Mouse (Mus musculus): ENCODE measurements around the gene Nudt1. TPM values are rescaled to one million over a fixed set of nuclear protein-coding genes. Genes with fewer than 3 reads are reported as not detected.
A peak's percentile ranks its signal among the peaks of the same experiment; 100 is the strongest.

The Nudt1 gene
- polyA plus RNA-seq (2016; fragmentation: Nextera tagmentation; extraction: Ambion mirVana): 48.1 and 50.6 TPM in 2 replicates

DNA sequence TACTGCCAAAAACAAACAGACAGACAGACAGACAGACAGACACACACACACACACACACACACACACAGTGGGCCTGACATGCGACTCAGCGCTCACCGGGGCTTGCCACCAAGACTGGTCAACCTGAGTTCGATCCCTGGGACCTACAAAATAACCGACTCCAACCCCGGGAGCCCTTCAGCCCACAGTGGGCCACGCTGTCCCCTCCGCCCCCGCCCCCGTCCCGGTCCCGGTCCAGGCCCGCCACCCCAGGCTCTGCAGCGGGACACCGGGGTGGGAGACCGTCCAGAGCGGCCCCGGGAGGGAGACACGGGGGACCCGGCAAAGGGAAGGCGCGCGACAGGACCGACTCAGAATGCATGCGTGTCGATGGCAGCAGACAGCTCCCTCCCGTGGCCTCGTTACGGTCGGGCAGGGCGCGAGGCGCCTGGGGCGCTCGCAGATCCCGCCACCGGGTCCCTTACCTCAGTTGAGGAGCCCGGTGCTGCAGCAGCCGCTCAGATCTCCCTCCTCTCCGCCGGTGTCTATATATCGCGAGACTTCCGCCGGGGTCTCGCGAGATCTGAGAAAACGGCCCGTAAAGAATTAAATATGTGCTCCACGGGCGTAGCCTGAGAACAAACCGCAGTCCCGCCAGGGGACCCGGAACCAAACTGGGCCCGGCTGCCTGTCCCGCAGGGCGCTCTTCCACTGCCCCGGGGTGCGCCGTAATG lies at the start of gene Nudt1, which contains the start of gene Mad1l1:
Nudt1 (plus strand) TSS at position 615 of the 714 bp plus-strand sequence.
Mad1l1 (minus strand) TSS at position 511 of the 714 bp plus-strand sequence.
- no peaks in the 10 kb centered on the region for H3K9me3 ChIP-seq
- no peaks in the 10 kb centered on the region for H3K36me3 ChIP-seq
- peak within 1 kb of the TSS; percentile 76 for H3K4me2 ChIP-seq (replicated peaks)
- peak within 1 kb of the TSS; percentile 69 for H3K27ac ChIP-seq
- peak; percentile 80 for ATAC-seq (ENCODE audit: insufficient number of reproducible peaks, insufficient read depth, low FRiP score, low TSS enrichment)
- H3K27me3 ChIP-seq: no peaks in the 10 kb centered on the region
- H3K4me3 ChIP-seq: peak within 1 kb of the TSS; percentile 91
- peaks cover 11% of the 10 kb centered on the region for H3K4me1 ChIP-seq
- WGBS: under 1% methylated on average over 60 of the region's 60 CpGs
- H3K9ac ChIP-seq: peak within 1 kb of the TSS; percentile 96

DNA sequence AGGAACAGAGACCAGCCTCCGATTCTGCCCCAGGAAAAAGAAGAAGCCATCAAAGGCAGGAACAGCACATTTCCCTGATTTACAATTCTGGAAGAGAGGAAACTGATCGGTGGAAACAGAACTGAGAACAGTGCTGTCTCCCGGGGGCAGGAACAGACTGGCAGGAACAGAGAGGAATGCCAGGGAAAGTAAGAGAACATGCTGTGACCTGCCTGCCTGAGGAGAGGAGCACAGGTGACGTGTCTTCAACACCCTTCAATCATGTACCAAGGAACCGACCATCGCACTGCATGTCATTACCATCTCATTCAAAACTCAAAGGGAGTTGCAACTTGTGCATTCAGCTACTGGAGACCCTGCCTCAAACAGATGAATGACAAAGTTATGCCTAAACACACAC lies 44.7 kb upstream of the Nudt1 start:
- no peaks in the 10 kb centered on the region for H3K4me1 ChIP-seq
- H3K9ac ChIP-seq: no peak overlapping the region
- no peaks in the 10 kb centered on the region for H3K27me3 ChIP-seq
- no peaks in the 10 kb centered on the region for H3K9me3 ChIP-seq
- H3K4me3 ChIP-seq: no peak overlapping the region
- WGBS: 84% methylated on average over 6 of the region's 6 CpGs
- ATAC-seq (ENCODE audit: insufficient number of reproducible peaks, insufficient read depth, low FRiP score, low TSS enrichment): no peak
- no peak overlapping the region for H3K4me2 ChIP-seq (replicated peaks)
- H3K36me3 ChIP-seq: 0 out of 2 replicates have a peak, but pooled peaks cover 15% of the 10 kb centered on the region
- no peak overlapping the region for H3K27ac ChIP-seq

- no peak overlapping the region for H3K27ac ChIP-seq
- no peaks in the 10 kb centered on the region for H3K27me3 ChIP-seq
- H3K36me3 ChIP-seq: peaks cover 23% of the 10 kb centered on the region; the same call in 1 of the 2 replicates
- WGBS: 78% methylated on average over 9 of the region's 9 CpGs
- no peak overlapping the region for H3K4me3 ChIP-seq
- no peak overlapping the region for H3K9ac ChIP-seq
- ATAC-seq (ENCODE audit: insufficient number of reproducible peaks, insufficient read depth, low FRiP score, low TSS enrichment): no peak
- H3K4me1 ChIP-seq: no peaks in the 10 kb centered on the region
- H3K9me3 ChIP-seq: no peaks in the 10 kb centered on the region
- no peak overlapping the region for H3K4me2 ChIP-seq (replicated peaks)
Measured at GRCm38 (mm10) chr5:140280205-140280604, 41.3 kb upstream of the Nudt1 start.

- 71% methylated on average over 8 of the region's 8 CpGs for WGBS
- H3K4me1 ChIP-seq: no peaks in the 10 kb centered on the region
- no peak overlapping the region for H3K4me2 ChIP-seq (replicated peaks)
- H3K36me3 ChIP-seq: peaks cover 30% of the 10 kb centered on the region; the same call in 1 of the 2 replicates
- H3K27me3 ChIP-seq: no peaks in the 10 kb centered on the region
- no peak for ATAC-seq (ENCODE audit: insufficient number of reproducible peaks, insufficient read depth, low FRiP score, low TSS enrichment)
- no peak overlapping the region for H3K9ac ChIP-seq
- no peaks in the 10 kb centered on the region for H3K9me3 ChIP-seq
- H3K4me3 ChIP-seq: no peak overlapping the region
- no peak overlapping the region for H3K27ac ChIP-seq
Measured at GRCm38 (mm10) chr5:140282376-140282775, 39.1 kb upstream of the Nudt1 start.

DNA sequence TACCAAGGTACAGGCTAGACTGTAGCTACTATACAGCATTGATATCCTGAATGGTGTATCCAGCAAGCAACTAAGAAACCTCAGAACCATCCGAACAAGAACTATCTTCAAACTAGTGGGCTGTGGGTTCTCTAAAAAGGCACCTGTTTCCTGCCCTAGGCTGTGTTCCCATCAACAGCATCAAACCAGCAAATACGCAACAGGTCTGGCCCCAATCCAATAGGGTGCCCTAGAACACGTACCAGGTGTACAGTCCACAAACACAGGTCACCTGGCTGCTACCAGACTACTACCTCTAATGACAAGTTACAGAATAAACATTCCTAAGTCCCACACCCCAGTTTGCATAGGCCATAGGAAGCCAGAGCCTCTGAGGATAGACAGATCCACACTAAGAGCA lies 38.6 kb upstream of the Nudt1 start:
- no peaks in the 10 kb centered on the region for H3K9me3 ChIP-seq
- H3K4me1 ChIP-seq: no peaks in the 10 kb centered on the region
- no peaks in the 10 kb centered on the region for H3K27me3 ChIP-seq
- ATAC-seq (ENCODE audit: insufficient number of reproducible peaks, insufficient read depth, low FRiP score, low TSS enrichment): no peak
- 91% methylated on average over 3 of the region's 3 CpGs for WGBS
- peaks cover 30% of the 10 kb centered on the region; the same call in 1 of the 2 replicates for H3K36me3 ChIP-seq
- H3K9ac ChIP-seq: no peak overlapping the region
- no peak overlapping the region for H3K4me2 ChIP-seq (replicated peaks)
- no peak overlapping the region for H3K4me3 ChIP-seq
- no peak overlapping the region for H3K27ac ChIP-seq

GRCm38 (mm10) chr5:140284011-140284410 lies 37.4 kb upstream of the Nudt1 start:
- H3K27me3 ChIP-seq: no peaks in the 10 kb centered on the region
- no peaks in the 10 kb centered on the region for H3K9me3 ChIP-seq
- WGBS: 96% methylated on average over 2 of the region's 2 CpGs
- H3K4me3 ChIP-seq: no peak overlapping the region
- no peak overlapping the region for H3K4me2 ChIP-seq (replicated peaks)
- no peak overlapping the region for H3K9ac ChIP-seq
- no peaks in the 10 kb centered on the region for H3K4me1 ChIP-seq
- peaks cover 34% of the 10 kb centered on the region for H3K36me3 ChIP-seq
- ATAC-seq (ENCODE audit: insufficient number of reproducible peaks, insufficient read depth, low FRiP score, low TSS enrichment): no peak
- no peak overlapping the region for H3K27ac ChIP-seq

- no peak overlapping the region for H3K9ac ChIP-seq
- no peaks in the 10 kb centered on the region for H3K27me3 ChIP-seq
- no peak overlapping the region for H3K4me3 ChIP-seq
- H3K36me3 ChIP-seq: peaks cover 34% of the 10 kb centered on the region
- H3K4me2 ChIP-seq (replicated peaks): no peak overlapping the region
- no peaks in the 10 kb centered on the region for H3K9me3 ChIP-seq
- H3K4me1 ChIP-seq: no peaks in the 10 kb centered on the region
- no peak for ATAC-seq (ENCODE audit: insufficient number of reproducible peaks, insufficient read depth, low FRiP score, low TSS enrichment)
- no peak overlapping the region for H3K27ac ChIP-seq
- WGBS: 79% methylated on average over 2 of the region's 2 CpGs
Measured at GRCm38 (mm10) chr5:140284761-140285160, 36.7 kb upstream of the Nudt1 start.

DNA sequence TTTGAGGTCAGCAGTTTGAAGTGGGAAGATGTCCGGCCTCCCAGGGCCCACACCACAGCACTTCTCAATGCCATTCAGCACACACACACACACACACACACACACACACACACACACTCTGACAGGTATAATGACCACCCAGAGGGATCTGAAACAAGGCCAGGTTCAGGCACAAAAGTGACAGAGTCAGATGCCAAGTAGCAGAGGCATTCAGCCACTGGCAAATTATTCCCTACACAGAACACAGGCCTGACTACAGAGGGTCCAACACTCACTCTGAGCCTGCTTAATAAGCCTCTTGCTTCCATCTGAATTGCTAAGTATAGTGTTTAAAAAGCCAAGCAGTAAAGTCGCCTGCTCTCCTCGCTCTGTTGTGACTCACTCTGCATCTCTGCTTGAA lies 33.2 kb upstream of the Nudt1 start:
- 86% methylated on average over 3 of the region's 3 CpGs for WGBS
- no peaks in the 10 kb centered on the region for H3K27me3 ChIP-seq
- no peak overlapping the region for H3K27ac ChIP-seq
- no peaks in the 10 kb centered on the region; the same call in 1 of the 2 replicates for H3K4me1 ChIP-seq
- H3K4me3 ChIP-seq: no peak overlapping the region
- ATAC-seq (ENCODE audit: insufficient number of reproducible peaks, insufficient read depth, low FRiP score, low TSS enrichment): no peak
- H3K9ac ChIP-seq: no peak overlapping the region
- H3K4me2 ChIP-seq (replicated peaks): no peak overlapping the region
- H3K36me3 ChIP-seq: peaks cover 42% of the 10 kb centered on the region
- H3K9me3 ChIP-seq: no peaks in the 10 kb centered on the region

DNA sequence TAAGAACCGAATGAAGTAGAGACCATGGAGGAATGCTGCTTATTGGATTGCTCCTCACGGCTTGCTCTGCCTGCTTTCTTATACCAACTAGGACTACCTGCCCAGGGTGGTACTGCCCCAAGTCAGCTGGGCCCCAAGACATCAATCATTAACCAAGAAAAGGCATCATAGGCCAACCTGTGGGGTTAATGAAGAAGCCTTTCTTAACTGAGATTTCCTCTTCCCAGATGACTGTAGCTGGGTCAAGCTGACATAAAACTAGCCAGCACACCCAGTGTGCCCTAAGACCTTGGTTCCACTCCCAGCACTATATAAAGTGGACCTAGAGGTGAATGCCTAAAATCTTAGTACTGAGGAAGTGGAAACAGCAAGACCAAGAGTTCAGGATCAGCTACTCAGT lies 32.3 kb upstream of the Nudt1 start:
- Histone ChIP-seq H3K4me3 (no peak overlapping the region), H3K4me1 (no peaks in the 10 kb centered on the region; the same call in 1 of the 2 replicates), H3K36me3 (peaks cover 47% of the 10 kb centered on the region), H3K4me2 (replicated peaks) (no peak overlapping the region), H3K27ac (no peak overlapping the region), H3K9ac (no peak overlapping the region), H3K27me3 (no peaks in the 10 kb centered on the region), H3K9me3 (no peaks in the 10 kb centered on the region)
- 99% methylated on average over 2 of the region's 2 CpGs for WGBS
- no peak for ATAC-seq (ENCODE audit: insufficient number of reproducible peaks, insufficient read depth, low FRiP score, low TSS enrichment)

DNA sequence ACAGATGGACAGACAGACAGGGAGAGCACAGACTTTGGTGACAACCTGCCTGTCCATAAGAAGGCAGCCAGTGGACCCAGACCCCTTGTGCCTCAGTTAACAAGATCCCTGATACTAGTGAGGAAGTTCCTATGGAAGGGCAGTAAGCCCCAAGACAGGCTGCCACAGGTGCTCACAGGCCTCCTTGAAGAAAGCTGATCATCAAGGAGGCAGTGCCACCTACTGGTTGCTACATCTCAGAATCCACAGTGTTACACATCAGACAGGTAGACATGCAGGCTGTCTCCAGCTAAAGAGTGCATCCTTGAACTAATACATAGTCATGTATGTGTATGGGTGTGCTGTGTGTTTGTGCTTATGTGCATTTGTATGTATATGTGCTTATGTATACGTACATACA lies 29.3 kb upstream of the Nudt1 start:
- Histone ChIP-seq H3K27me3 (no peaks in the 10 kb centered on the region), H3K4me3 (no peak overlapping the region), H3K4me1 (no peaks in the 10 kb centered on the region; the same call in 1 of the 2 replicates), H3K9ac (no peak overlapping the region), H3K9me3 (no peaks in the 10 kb centered on the region), H3K36me3 (peaks cover 61% of the 10 kb centered on the region), H3K4me2 (replicated peaks) (no peak overlapping the region), H3K27ac (no peak overlapping the region)
- WGBS: 82% methylated on average over 1 of the region's 1 CpGs
- no peak for ATAC-seq (ENCODE audit: insufficient number of reproducible peaks, insufficient read depth, low FRiP score, low TSS enrichment)

GRCm38 (mm10) chr5:140298291-140298690 lies 23.2 kb upstream of the Nudt1 start:
- no peak overlapping the region for H3K4me2 ChIP-seq (replicated peaks)
- H3K36me3 ChIP-seq: peaks cover 74% of the 10 kb centered on the region
- no peaks in the 10 kb centered on the region for H3K4me1 ChIP-seq
- no peak overlapping the region for H3K9ac ChIP-seq
- no peaks in the 10 kb centered on the region for H3K27me3 ChIP-seq
- H3K27ac ChIP-seq: no peak overlapping the region
- WGBS: 83% methylated on average over 4 of the region's 4 CpGs
- no peak overlapping the region for H3K4me3 ChIP-seq
- no peaks in the 10 kb centered on the region for H3K9me3 ChIP-seq
- ATAC-seq (ENCODE audit: insufficient number of reproducible peaks, insufficient read depth, low FRiP score, low TSS enrichment): no peak

DNA sequence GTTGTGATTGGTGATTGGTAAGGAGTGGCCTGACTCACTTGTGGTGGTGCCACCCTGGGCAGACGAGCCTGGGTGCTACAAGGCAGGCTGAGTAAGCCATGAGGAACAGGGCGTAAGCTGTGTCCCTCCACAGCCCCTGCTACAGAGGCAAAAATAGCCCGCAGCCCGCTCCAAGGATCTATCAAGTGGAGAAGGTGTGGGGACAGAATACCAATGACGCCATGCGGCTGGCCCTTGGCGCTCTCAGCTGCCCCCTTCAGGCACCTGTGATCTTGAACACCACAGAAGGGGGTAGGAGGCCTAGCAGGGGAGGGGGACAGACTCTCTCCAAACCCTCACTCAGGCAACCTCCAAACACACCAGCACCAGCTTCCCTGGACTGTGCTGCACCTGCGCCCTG lies 15.4 kb upstream of the Nudt1 start:
- 85% methylated on average over 8 of the region's 8 CpGs for WGBS
- H3K9me3 ChIP-seq: no peaks in the 10 kb centered on the region
- H3K4me1 ChIP-seq: no peaks in the 10 kb centered on the region
- H3K36me3 ChIP-seq: peaks cover 79% of the 10 kb centered on the region
- no peak overlapping the region for H3K4me3 ChIP-seq
- no peak for ATAC-seq (ENCODE audit: insufficient number of reproducible peaks, insufficient read depth, low FRiP score, low TSS enrichment)
- no peak overlapping the region for H3K27ac ChIP-seq
- no peak overlapping the region for H3K9ac ChIP-seq
- H3K27me3 ChIP-seq: no peaks in the 10 kb centered on the region
- no peak overlapping the region for H3K4me2 ChIP-seq (replicated peaks)

Measured in embryonic facial prominence, embryonic 12.5 days (tissue).